Mouse (Mus musculus) heart, embryonic 10.5 days (tissue): Measurements from ENCODE around the gene Ptma. TPM values are rescaled to one million over a fixed set of nuclear protein-coding genes. Genes with fewer than 3 reads are reported as not detected.
"Not testable (repeated sequence)": the region's sequence is repeated elsewhere in the genome, so short reads cannot be mapped to it uniquely, and the experiment has no call there.

Experiments used
- DNase-seq: peaks from one replicate; pipeline ENCODE4 v3.0.0-alpha.2; 2017; ENCODE audit warnings: low spot score
- H3K27ac ChIP-seq: fragments of 300-500 bp; sonication (generic); 2 replicates; pipeline ENCODE4 v1.5.1; 2016; ENCODE audit warnings: mild to moderate bottlenecking
- H3K27me3 ChIP-seq: fragments of 300-500 bp; sonication (generic); 2 replicates; pipeline ENCODE4 v1.6.1; 2016; ENCODE audit warnings: mild to moderate bottlenecking; ENCODE audit not compliant: poor library complexity, insufficient read depth, severe bottlenecking
- H3K36me3 ChIP-seq: fragments of 300-500 bp; sonication (generic); 2 replicates; pipeline ENCODE4 v1.6.1; 2016; ENCODE audit warnings: mild to moderate bottlenecking, moderate library complexity
- H3K4me1 ChIP-seq: fragments of 300-500 bp; sonication (generic); 2 replicates; pipeline ENCODE4 v1.6.1; 2016; ENCODE audit warnings: mild to moderate bottlenecking
- H3K4me3 ChIP-seq: fragments of 300-500 bp; sonication (generic); 2 replicates; pipeline ENCODE4 v1.5.1; 2016; ENCODE audit warnings: mild to moderate bottlenecking, moderate library complexity
- H3K9me3 ChIP-seq: fragments of 300-500 bp; sonication (generic); 2 replicates; pipeline ENCODE4 v1.6.1; 2016; ENCODE audit warnings: mild to moderate bottlenecking, moderate library complexity
- WGBS: fragments of 180-500 bp; shearing (Covaris S2); methylation state at CpG from one replicate; pipeline ENCODE4 v1.1.7; 2016; 5-methylcytosine and 5-hydroxymethylcytosine counted together
- polyA plus RNA-seq: library from polyadenylated mRNA; unstranded; fragments of >200 nt; fragmentation: Nextera tagmentation; extraction: Ambion mirVana; gene quantifications from 2 replicates; pipeline ENCODE4 v1.2.1, GENCODE M21; 2016

Gene Ptma
- 1,013 and 1,650 TPM in 2 replicates for polyA plus RNA-seq

GRCm38 (mm10) chr1:86526116-86526788 lies at the start of gene Ptma:
TSS of gene Ptma (plus strand) at chr1:86526726.
- Histone ChIP-seq H3K27me3 (no peaks in the 10 kb centered on the region), H3K9me3 (no peaks in the 10 kb centered on the region), H3K27ac (peak within 1 kb of the TSS; percentile 95), H3K36me3 (peaks cover 29% of the 10 kb centered on the region), H3K4me3 (peak within 1 kb of the TSS; percentile 99), H3K4me1 (peaks cover 53% of the 10 kb centered on the region)
- WGBS = under 1% methylated on average over 59 of the region's 63 CpGs
- peak; percentile 100 for DNase-seq

- Histone ChIP-seq H3K27me3 (no peaks in the 10 kb centered on the region), H3K4me3 (no peak overlapping the region)
- WGBS = 90% methylated on average over 5 of the region's 5 CpGs
These were observed 48.7 kb upstream of the Ptma start for GRCm38 (mm10) chr1:86477738-86478285.

GRCm38 (mm10) chr1:86479099-86479825 lies 47.3 kb upstream of the Ptma start:
- no peaks in the 10 kb centered on the region for H3K36me3 ChIP-seq
- DNase-seq = no peak
- H3K4me3 ChIP-seq = no peak overlapping the region
- peaks cover 15% of the 10 kb centered on the region for H3K4me1 ChIP-seq
- no peaks in the 10 kb centered on the region for H3K9me3 ChIP-seq
- WGBS = 70% methylated on average over 8 of the region's 8 CpGs
- peak overlapping the region; percentile 72; the same call in 1 of the 2 replicates for H3K27ac ChIP-seq
- no peaks in the 10 kb centered on the region for H3K27me3 ChIP-seq

More at GRCm38 (mm10) chr1:86477738-86478285, 48.7 kb upstream of the Ptma start:
- Histone ChIP-seq H3K4me1 (peaks cover 17% of the 10 kb centered on the region), H3K27ac (peak overlapping the region; percentile 5; the same call in 1 of the 2 replicates), H3K9me3 (no peaks in the 10 kb centered on the region), H3K36me3 (no peaks in the 10 kb centered on the region)
- DNase-seq = no peak

- no peak overlapping the region for H3K4me3 ChIP-seq
- H3K4me1 ChIP-seq = peaks cover 15% of the 10 kb centered on the region
- no peaks in the 10 kb centered on the region for H3K9me3 ChIP-seq
- no peak overlapping the region for H3K27ac ChIP-seq
- no peak for DNase-seq
- 83% methylated on average over 6 of the region's 6 CpGs for WGBS
- H3K27me3 ChIP-seq = no peaks in the 10 kb centered on the region
- no peaks in the 10 kb centered on the region for H3K36me3 ChIP-seq
These were observed 46.2 kb upstream of the Ptma start for GRCm38 (mm10) chr1:86480288-86480687.

GRCm38 (mm10) chr1:86480735-86481447 lies 45.6 kb upstream of the Ptma start:
- Histone ChIP-seq H3K9me3 (no peaks in the 10 kb centered on the region), H3K27me3 (no peaks in the 10 kb centered on the region), H3K4me3 (no peak overlapping the region), H3K27ac (no peak overlapping the region), H3K4me1 (peaks cover 15% of the 10 kb centered on the region), H3K36me3 (no peaks in the 10 kb centered on the region)
- DNase-seq = no peak
- WGBS = 77% methylated on average over 8 of the region's 8 CpGs

- no peaks in the 10 kb centered on the region for H3K36me3 ChIP-seq
- H3K27me3 ChIP-seq = no peaks in the 10 kb centered on the region
- DNase-seq = no peak
- H3K9me3 ChIP-seq = no peaks in the 10 kb centered on the region
- peaks cover 15% of the 10 kb centered on the region for H3K4me1 ChIP-seq
- 63% methylated on average over 7 of the region's 7 CpGs for WGBS
- H3K4me3 ChIP-seq = no peak overlapping the region
- H3K27ac ChIP-seq = 0 out of 2 replicates have a peak overlapping the region, but pooled peaks have one; percentile 8
These were observed 45.1 kb upstream of the Ptma start for GRCm38 (mm10) chr1:86481468-86481867.

- no peaks in the 10 kb centered on the region for H3K9me3 ChIP-seq
- no peak for DNase-seq
- no peaks in the 10 kb centered on the region for H3K36me3 ChIP-seq
- no peaks in the 10 kb centered on the region for H3K27me3 ChIP-seq
- no peak overlapping the region for H3K4me3 ChIP-seq
- H3K4me1 ChIP-seq = peaks cover 15% of the 10 kb centered on the region
- H3K27ac ChIP-seq = 0 out of 2 replicates have a peak overlapping the region, but pooled peaks have one; percentile 8
- WGBS = 85% methylated on average over 11 of the region's 11 CpGs
These were observed 44.2 kb upstream of the Ptma start for GRCm38 (mm10) chr1:86482288-86482687.

GRCm38 (mm10) chr1:86482761-86483160 lies 43.8 kb upstream of the Ptma start:
- Histone ChIP-seq H3K27me3 (no peaks in the 10 kb centered on the region), H3K4me1 (peaks cover 15% of the 10 kb centered on the region), H3K27ac (no peak overlapping the region), H3K36me3 (no peaks in the 10 kb centered on the region), H3K9me3 (no peaks in the 10 kb centered on the region), H3K4me3 (no peak overlapping the region)
- DNase-seq = no peak
- 33% methylated on average over 1 of the region's 1 CpGs for WGBS

- H3K36me3 ChIP-seq = no peaks in the 10 kb centered on the region
- no peak for DNase-seq
- no peaks in the 10 kb centered on the region for H3K27me3 ChIP-seq
- no peak overlapping the region for H3K4me3 ChIP-seq
- 92% methylated on average over 1 of the region's 1 CpGs for WGBS
- peaks cover 20% of the 10 kb centered on the region for H3K4me1 ChIP-seq
- no peaks in the 10 kb centered on the region for H3K9me3 ChIP-seq
- H3K27ac ChIP-seq = no peak overlapping the region
These were observed 41.2 kb upstream of the Ptma start for GRCm38 (mm10) chr1:86485346-86485745.

- H3K4me1 ChIP-seq = peaks cover 20% of the 10 kb centered on the region
- not testable (repeated sequence) for H3K4me3 ChIP-seq, H3K27me3 ChIP-seq, H3K9me3 ChIP-seq, DNase-seq, H3K27ac ChIP-seq, H3K36me3 ChIP-seq
- 85% methylated on average over 6 of the region's 6 CpGs for WGBS
These were observed 40.7 kb upstream of the Ptma start for GRCm38 (mm10) chr1:86485858-86486257.

- no peak for DNase-seq
- H3K36me3 ChIP-seq = no peaks in the 10 kb centered on the region
- H3K4me1 ChIP-seq = peaks cover 21% of the 10 kb centered on the region
- peak overlapping the region; percentile 80 for H3K4me3 ChIP-seq
- WGBS = 9% methylated on average over 13 of the region's 13 CpGs
- H3K27me3 ChIP-seq = no peaks in the 10 kb centered on the region
- peak overlapping the region; percentile 100 for H3K27ac ChIP-seq
- no peaks in the 10 kb centered on the region for H3K9me3 ChIP-seq
These were observed 39.7 kb upstream of the Ptma start for GRCm38 (mm10) chr1:86486703-86487294.

GRCm38 (mm10) chr1:86487295-86487907 lies 39.1 kb upstream of the Ptma start:
- H3K4me3 ChIP-seq = peak overlapping the region; percentile 80
- peak overlapping the region; percentile 100 for H3K27ac ChIP-seq
- under 1% methylated on average over 74 of the region's 74 CpGs for whole genome bisulfite sequencing
- no peaks in the 10 kb centered on the region for H3K27me3 ChIP-seq
- H3K9me3 ChIP-seq = no peaks in the 10 kb centered on the region
- H3K4me1 ChIP-seq = peaks cover 26% of the 10 kb centered on the region
- H3K36me3 ChIP-seq = no peaks in the 10 kb centered on the region
- peak; percentile 99 for DNase-seq
